Mouse (Mus musculus) cerebellum, postnatal 10 days (tissue): ENCODE measurements around the gene Tmem94.
"Not testable (repeated sequence)": the region's sequence is repeated elsewhere in the genome, so short reads cannot be mapped to it uniquely, and the experiment has no call there.

ENCODE experiments used
- DNase-seq, 2 experiments: peaks; one replicate each; pipeline ENCODE4 v3.0.0; 2021; ENCODE audit warnings: mixed read lengths in 2 of 2

The Tmem94 gene

DNA sequence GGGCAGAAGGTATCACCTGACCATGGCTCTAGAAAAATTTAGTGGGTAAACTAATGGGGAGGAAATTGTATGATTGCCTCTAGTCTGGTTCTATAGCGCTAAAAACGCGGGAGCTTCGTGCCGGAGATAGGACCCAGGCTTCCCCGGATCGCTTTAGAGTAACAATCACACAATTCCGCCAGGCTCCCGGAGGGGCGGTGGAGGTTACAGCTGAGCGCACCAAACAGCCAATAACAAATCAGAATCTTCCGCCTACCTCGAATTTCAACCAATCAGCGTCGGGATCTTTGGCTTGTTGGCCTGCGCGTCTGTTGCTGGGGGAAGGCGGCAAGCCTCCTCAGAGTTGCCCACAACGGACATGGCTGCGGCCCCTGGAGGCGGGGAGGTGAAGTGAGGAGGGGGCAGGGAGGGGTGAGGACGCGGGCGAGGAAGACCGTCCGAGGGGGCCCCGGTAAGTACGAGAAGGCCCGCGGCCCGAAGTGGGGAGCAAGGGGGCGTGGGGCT lies at the start of gene Tmem94:
Gene Tmem94 (plus strand): TSS at position 331 of the 504 bp plus-strand sequence.
- peak; percentile 98 to 99 for DNase-seq

GRCm38 (mm10) chr11:115716410-115717338 lies 48.6 kb upstream of the Tmem94 start:
- no peak for DNase-seq

DNA sequence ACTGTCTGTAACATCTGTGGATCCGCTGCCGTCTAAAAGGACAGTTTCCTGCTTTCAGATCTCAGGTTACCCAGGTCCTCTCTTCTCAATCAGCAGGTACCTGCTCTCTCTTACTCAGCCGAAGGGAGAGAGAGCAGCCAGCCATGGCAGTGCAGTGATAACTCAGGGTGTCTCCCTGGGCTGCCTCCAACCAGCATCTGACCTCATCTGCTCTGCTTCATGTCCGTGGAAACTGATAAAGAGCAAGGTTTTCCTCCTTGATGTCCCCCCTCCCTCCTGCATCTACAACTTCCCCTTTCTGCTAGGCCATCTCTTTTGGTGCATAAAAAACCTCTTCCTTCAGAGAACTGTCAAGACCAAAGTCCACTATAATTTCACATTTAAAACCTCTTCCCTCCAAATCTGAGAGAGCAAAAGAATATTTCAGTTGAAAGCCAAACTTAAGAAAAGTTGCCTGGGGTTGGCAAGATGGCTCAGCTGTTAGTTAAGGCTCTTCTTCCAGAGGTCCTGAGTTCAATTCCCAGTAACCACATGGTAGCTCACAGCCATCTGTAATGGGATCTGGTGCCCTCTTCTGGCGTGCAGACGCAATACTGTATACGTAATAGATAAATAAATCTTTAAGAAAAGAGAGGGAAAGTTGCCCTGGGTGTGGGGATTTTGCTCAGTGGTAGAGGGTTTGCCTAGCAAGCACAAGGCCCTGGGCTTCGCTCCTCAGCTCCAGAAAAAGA lies 47.4 kb upstream of the Tmem94 start:
- peak; percentile 48 to 53 for DNase-seq

DNA sequence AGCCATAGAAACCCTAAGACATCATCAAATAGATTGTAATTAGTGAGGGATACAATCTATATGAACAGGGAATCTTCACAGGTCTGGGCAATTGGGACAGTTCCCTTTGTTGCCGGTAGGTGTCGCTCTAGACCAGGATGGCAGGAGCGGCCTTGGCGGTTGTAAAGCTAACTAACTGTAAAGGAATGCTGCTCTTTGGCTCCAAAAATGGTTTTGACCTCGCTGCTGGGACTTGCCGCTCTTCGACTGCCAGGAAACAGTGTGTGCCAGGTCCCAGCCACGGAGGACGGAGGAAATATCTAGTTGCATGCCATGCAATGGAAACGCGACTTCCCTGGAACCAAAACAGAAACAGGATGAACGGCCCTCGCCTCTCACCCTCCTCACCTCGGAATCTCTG lies 42.6 kb upstream of the Tmem94 start:
- peak; percentile 92 to 94 for DNase-seq

- no peak for DNase-seq
Observed at GRCm38 (mm10) chr11:115723231-115723630, 42.0 kb upstream of the Tmem94 start.

- peak; percentile 52 to 70 for DNase-seq
Observed at GRCm38 (mm10) chr11:115734041-115734686, 31.1 kb upstream of the Tmem94 start.

DNA sequence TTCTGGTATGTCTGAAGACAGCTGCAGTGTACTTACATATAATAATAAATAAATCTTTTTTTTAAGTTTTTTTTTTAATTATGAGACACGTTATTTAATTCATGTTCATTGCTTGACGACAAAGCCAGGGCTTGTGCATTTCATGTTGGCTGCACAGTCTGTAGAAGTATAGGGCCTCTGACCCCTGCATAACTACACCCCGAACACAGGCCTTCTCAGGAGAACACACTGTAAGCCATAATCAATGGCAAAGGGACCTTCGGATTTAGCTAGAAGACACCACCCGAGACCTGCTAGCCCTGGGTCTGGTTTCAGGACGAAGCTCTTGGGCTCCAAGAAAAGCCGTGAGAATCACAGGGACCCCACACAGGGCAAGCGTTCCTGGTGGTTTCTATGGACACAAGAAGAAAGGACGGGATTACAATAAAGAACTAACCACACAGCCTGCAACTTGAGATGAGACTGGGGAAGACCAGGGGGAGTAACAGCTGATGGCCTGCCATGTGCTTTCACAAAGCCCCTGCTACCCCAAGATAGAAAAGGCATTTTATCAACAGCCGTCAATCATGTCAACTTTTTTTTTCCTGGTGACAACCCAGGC lies 27.5 kb upstream of the Tmem94 start:
- no peak for DNase-seq

GRCm38 (mm10) chr11:115738275-115738885 lies 26.9 kb upstream of the Tmem94 start:
- DNase-seq, result no peak

DNA sequence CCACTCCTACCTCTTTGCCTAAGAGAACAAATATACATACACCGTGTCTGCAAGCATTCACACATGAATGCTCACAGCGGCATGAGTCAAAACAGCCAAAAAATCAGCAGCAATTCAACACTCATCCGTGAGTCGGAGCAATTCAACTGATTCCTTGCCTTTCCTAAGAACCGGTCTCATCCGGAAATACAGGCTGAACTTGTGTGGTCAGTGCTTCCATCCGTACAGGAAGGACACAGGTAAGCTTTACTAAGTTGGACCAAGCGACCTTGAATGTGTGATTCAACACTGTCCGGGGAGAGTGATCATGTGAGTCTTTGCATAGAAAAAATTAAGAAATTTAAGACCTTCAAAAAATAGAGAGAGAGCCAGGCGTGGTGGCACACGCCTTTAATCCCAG lies 24.2 kb upstream of the Tmem94 start:
- no peak for DNase-seq

DNA sequence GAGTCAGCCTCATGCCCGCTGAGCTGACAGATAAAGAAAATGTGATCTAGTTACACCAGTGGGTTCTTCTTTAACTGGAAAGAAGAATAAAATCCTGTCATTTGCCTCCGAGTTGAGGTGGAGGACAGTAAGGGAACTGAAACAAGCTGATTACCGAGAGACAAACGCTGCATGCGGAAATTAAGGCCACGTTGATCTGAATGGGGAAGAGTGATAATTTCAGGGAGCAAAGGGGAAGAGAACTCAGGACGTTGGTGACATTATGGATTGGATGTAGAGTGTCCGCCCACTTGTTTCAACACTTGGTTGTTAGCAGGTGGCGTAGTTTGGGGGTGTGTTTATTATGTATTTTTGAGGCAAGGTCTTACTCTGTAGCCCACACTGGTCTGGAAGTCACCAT lies 22.3 kb upstream of the Tmem94 start:
- DNase-seq, result no peak

DNA sequence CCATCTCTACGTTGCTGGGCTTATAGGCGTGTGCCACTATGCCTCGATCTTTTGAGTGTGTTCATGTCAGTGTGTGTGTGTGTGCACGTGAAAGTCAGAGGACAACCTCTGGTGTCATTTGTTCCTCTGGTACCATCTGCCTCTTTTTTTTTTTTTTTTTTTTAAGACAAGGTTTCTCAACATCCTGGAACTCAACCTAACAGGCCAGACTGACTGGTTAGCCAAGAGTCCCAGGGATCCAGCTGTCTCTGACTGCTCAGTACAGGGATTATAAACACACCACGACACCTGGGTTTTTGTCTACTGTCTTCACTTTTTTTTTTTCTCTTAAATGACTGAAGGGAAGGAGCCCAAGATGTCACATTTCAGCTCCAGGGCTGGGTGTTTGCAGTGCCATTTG lies 20.8 kb upstream of the Tmem94 start:
- DNase-seq, result no peak

- no peak for DNase-seq
Observed at GRCm38 (mm10) chr11:115746109-115746508, 19.1 kb upstream of the Tmem94 start.

- no peak for DNase-seq
Observed at GRCm38 (mm10) chr11:115746762-115747161, 18.5 kb upstream of the Tmem94 start.

DNA sequence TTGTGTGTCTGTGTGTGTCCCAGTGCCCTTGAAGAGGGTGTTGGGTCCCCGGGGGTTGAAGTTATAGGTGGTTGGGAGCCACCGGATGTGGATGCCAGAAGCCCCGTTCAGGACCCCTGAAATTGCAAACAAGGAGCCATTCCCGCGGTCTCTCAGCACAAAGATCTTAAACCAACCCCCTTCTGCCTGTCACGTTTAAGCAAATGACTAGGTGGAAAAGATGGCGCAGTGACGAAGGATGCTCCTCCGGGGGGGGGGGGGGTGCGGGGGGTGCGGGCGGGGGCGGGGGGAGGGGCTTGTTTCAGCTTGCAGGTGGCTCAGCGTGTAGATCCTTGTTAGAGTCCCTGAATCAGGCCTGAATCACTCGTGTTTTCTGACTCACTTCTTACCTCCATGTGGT lies 17.9 kb upstream of the Tmem94 start:
- DNase-seq, result no peak

- peak; percentile 19 to 31 for DNase-seq
Observed at GRCm38 (mm10) chr11:115749834-115750233, 15.4 kb upstream of the Tmem94 start.

DNA sequence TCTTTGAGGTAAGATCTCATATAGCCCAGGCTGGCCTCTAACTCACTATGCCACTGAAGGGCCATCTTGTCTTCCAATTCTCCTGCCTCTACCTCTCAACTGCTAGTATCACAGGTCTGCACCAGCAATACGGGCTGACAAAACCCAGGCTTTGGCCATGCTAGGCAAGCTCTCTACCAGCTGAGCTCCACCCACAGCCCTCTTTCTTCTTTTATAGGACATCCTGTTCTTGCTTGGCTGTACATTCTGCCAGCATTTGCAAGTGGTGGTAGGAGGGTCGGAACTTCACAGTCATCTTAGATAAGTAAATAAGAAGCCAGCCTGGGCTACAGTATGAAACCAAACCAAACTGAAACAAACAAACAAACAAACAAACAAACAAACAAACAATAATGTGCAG lies 13.5 kb upstream of the Tmem94 start:
- DNase-seq, result no peak

DNA sequence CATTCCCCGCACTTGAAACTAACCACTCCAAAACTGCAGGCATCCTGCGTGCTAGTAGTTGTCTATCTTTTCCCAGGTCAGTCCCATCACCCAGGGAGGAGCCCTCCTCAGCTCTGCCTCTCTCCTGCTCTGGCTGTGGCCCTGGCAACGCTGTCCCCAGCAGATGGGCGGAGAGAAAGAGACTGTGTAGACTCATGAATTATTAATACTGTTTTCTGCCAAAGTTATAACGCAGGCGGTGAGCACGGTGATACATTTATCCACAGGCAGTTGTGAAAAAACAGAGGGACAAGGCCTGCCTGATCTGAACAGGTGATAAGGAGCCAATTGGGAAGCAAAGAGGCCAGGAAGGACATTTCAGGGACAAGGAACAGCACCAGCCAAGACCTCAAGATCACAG lies 12.6 kb upstream of the Tmem94 start:
- DNase-seq, result peak; percentile 38 to 58

DNA sequence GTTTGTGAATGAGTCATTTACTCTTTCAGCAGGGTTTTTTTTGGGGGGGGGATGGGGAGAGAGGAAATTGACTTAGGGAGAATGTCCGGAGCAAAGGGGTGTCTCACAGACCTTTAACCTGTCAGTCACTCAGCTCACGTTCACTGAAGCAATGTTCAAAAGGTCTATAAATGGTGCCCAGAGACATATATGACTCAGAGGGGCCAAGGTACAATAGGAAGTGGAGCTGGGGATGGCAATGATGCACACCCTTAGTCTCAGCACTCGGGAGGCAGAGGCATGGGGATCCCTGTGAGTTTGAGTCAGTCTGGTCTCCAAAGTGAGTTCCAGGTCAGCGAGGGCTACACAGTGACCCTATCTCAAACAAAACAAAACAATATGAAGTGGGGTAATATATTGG lies 11.7 kb upstream of the Tmem94 start:
- no peak for DNase-seq

GRCm38 (mm10) chr11:115762176-115762575 lies 3.1 kb upstream of the Tmem94 start:
- DNase-seq, result not testable (repeated sequence)

GRCm38 (mm10) chr11:115764698-115765097 lies 535 bp upstream of the Tmem94 start:
- no peak for DNase-seq

DNA sequence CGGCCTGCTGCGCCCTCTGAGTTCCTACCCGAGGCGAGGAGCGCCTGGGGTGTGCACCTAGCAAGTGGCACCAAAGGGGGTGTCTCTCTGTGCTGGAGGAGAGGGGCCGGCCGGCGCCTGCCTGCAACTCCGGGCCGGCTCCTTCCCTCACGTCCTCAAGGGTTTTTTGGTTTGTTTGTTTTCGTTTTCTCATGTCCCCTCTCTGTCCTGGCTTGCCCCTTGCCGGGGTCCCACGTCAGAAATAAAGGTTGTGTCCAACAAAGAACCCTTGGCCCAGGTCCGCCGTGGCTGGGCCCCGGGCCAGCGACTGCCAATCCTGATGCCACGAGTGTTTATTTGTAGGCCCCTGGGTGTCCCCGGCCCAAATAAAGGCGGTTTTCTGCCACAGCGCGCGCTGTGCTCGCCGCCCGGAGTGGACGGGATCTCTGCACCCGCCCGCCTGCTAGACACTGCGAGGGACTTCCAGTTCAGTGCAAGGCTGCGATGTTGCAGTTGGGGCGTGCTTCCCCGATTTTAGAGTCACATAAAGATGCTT lies 441 bp downstream of the Tmem94 start:
- DNase-seq, result peak; percentile 86 to 87

DNA sequence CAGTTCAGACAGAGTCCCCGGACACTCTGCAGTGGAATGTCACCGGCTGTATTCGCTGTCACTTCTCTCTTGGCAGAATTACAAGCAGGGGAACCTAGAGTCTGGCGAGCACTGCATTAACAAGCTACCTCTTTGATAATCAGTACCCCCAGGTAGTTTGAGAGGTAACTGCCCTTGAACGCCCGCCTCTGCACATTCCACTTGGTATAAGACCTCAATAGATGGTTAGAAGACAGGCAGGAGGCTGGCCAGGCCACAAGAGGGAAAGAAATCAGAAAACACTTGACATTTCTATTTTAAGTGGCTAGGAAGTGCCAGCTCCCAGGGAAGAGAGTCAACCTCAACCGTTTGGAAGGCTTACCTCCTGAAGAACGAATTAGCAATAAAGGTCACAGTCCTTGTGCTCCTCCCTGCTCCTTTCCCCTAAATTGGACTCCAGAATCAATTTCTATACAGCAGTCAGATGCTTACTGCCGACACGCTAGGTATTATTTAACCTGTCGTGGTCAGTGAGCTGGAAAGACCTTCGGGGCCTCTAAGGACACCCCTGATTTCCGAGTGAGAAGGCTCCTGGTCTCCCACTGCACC lies 1.2 kb downstream of the Tmem94 start:
- DNase-seq, result peak in 1 of 2 experiments; percentile 53
